11 mouse cellular contexts compared by ENCODE assay signal in genomic region chr12:100211453-100212185, GRCm38 (mm10). TPM values are rescaled to one million over a fixed set of nuclear protein-coding genes. Genes with fewer than 3 reads are reported as not detected.
DNase-seq lines count a peak whose midpoint lies in the region; ATAC-seq and TF ChIP-seq lines count a peak whose summit lies in the region.
"Had no signal": no experiment of that assay in that cellular context is flagged by ENCODE, and none has a peak within 500 bp of the region (broad histone marks: within the 10 kb centered on the region; RNA-seq: fewer than 3 reads in every experiment).

No protein-coding gene starts in this region.

- no peak overlapping the region for H3K4me2 ChIP-seq in heart, embryonic 11.5 days
- peak overlapping the region; percentile 19; the same call in 1 of the 2 replicates for H3K4me2 ChIP-seq in liver, embryonic 13.5 days
- no peak overlapping the region for H3K4me2 ChIP-seq in liver, postnatal 0 days (ENCODE audit: low read depth, low read length)

- H3K4me1 ChIP-seq in heart, embryonic 11.5 days (ENCODE audit: control insufficient read depth, insufficient read depth, low read length), result no peaks in the 10 kb centered on the region
- H3K4me1 ChIP-seq in liver, embryonic 13.5 days (replicated peaks), result peaks cover 53% of the 10 kb centered on the region
- peaks cover 17% of the 10 kb centered on the region for H3K4me1 ChIP-seq in liver, postnatal 0 days (ENCODE audit: insufficient read depth)
- H3K4me1 ChIP-seq in MEL (ENCODE audit: control insufficient read depth in 1 of 2, insufficient read depth in 2 of 2, low read length in 2 of 2), result peaks cover 22 to 28% of the 10 kb centered on the region in 2 experiments
- H3K4me1 ChIP-seq: hindbrain, embryonic 10.5 days had no signal

- no peaks in the 10 kb centered on the region for H3K9me3 ChIP-seq in heart, embryonic 11.5 days (replicated peaks; ENCODE audit: control insufficient read depth, low read length)
- H3K9me3 ChIP-seq in liver, embryonic 13.5 days (replicated peaks), result 0 out of 2 replicates have a peak, but pooled peaks cover 2% of the 10 kb centered on the region
- H3K9me3 ChIP-seq in liver, postnatal 0 days (ENCODE audit: low read length), result no peaks in the 10 kb centered on the region
- H3K9me3 ChIP-seq in MEL (replicated peaks; ENCODE audit: insufficient read depth, low read length), result no peaks in the 10 kb centered on the region

- H3K9ac ChIP-seq in heart, embryonic 11.5 days (ENCODE audit: low read depth, low read length), result no peak overlapping the region
- H3K9ac ChIP-seq in liver, embryonic 13.5 days, result 0 out of 2 replicates have a peak overlapping the region, but pooled peaks have one; percentile 41
- no peak overlapping the region for H3K9ac ChIP-seq in liver, postnatal 0 days (replicated peaks)
- H3K9ac ChIP-seq in MEL (ENCODE audit: control insufficient read depth, low read depth, low read length, poor library complexity, severe bottlenecking), result peak overlapping the region; percentile 38

- no peak for DNase-seq in heart, adult 18-20 months
- no peak for DNase-seq in liver, embryonic 13.5 days
- no peak for DNase-seq in liver, postnatal 0 days
- DNase-seq in MEL (ENCODE audit: low read depth, low spot score), result peak; percentile 67
- DNase-seq in right cerebral cortex, adult 18-20 months, result no peak
- no peak for DNase-seq in cerebellum, adult 9-11 months
- DNase-seq: kidney, adult 8-10 months had no signal

- no peak for TF ChIP-seq POLR2A in MEL (IDR thresholded peaks at IDR 0.05; ENCODE audit: control insufficient read depth in 1 of 2, insufficient read depth in 1 of 2, low read depth in 1 of 2, low read length in 2 of 2, poor library complexity in 1 of 2)

- TF ChIP-seq EP300 in liver, postnatal 0 days (IDR thresholded peaks at IDR 0.05; ENCODE audit: low read depth), result no peak
- peak in 1 of 2 experiments; percentile 38; a peak in 1 of 4 replicates for TF ChIP-seq EP300 in MEL (IDR thresholded peaks at IDR 0.05; ENCODE audit: low read depth in 1 of 2, low read length in 2 of 2)

- no peaks in the 10 kb centered on the region for H3K27me3 ChIP-seq in heart, embryonic 11.5 days (ENCODE audit: control insufficient read depth, insufficient read depth, low read length)
- no peaks in the 10 kb centered on the region for H3K27me3 ChIP-seq in liver, embryonic 13.5 days
- H3K27me3 ChIP-seq in liver, postnatal 0 days (ENCODE audit: insufficient read depth, low read length), result no peaks in the 10 kb centered on the region
- no peaks in the 10 kb centered on the region for H3K27me3 ChIP-seq in MEL (ENCODE audit: control insufficient read depth in 1 of 2, insufficient read depth in 2 of 2, low read length in 2 of 2)

- H3K27ac ChIP-seq in heart, embryonic 11.5 days (ENCODE audit: low read depth, low read length), result no peak overlapping the region
- peak overlapping the region; percentile 69 for H3K27ac ChIP-seq in liver, embryonic 13.5 days
- H3K27ac ChIP-seq in liver, postnatal 0 days (ENCODE audit: low read depth), result no peak overlapping the region
- peak overlapping the region; percentile 83 for H3K27ac ChIP-seq in MEL (ENCODE audit: control insufficient read depth, low read depth, low read length)
- H3K27ac ChIP-seq: hindbrain, embryonic 10.5 days had no signal

- H3K79me2 ChIP-seq in MEL (ENCODE audit: control insufficient read depth, insufficient read depth, low read length, poor library complexity), result no peaks in the 10 kb centered on the region

- TF ChIP-seq RAD21 in MEL (IDR thresholded peaks at IDR 0.05; ENCODE audit: low read depth, low read length), result no peak

- 0 out of 2 replicates have a peak, but pooled peaks have one; percentile 12 for ATAC-seq in heart, embryonic 11.5 days (replicated peaks; ENCODE audit: insufficient number of reproducible peaks, low FRiP score, low TSS enrichment)
- no peak for ATAC-seq in liver, embryonic 13.5 days (ENCODE audit: low read depth)
- no peak for ATAC-seq in liver, postnatal 0 days
- ATAC-seq in granulocyte monocyte progenitor cell, adult 5-6 weeks (replicated peaks; ENCODE audit: poor library complexity, severe bottlenecking), result peak; percentile 41; the same call in 1 of the 2 replicates
- ATAC-seq: activated CD4-positive, CD25-positive, alpha-beta regulatory T cell, adult 4 months had no signal

- 0 out of 2 replicates have a peak, but pooled peaks cover 4% of the 10 kb centered on the region for H3K36me3 ChIP-seq in heart, embryonic 11.5 days (ENCODE audit: control insufficient read depth, insufficient read depth, low read length)
- peaks cover 24% of the 10 kb centered on the region for H3K36me3 ChIP-seq in liver, embryonic 13.5 days
- peaks cover 25% of the 10 kb centered on the region for H3K36me3 ChIP-seq in liver, postnatal 0 days (replicated peaks; ENCODE audit: insufficient read depth, low read length)
- peaks cover 0 to 47% of the 10 kb centered on the region in 2 experiments; a peak in 3 of 4 replicates for H3K36me3 ChIP-seq in MEL (ENCODE audit: control insufficient read depth in 1 of 2, insufficient read depth in 2 of 2, low read length in 2 of 2)

- 74% methylated on average over 5 of the region's 5 CpGs for WGBS in heart, embryonic 11.5 days (ENCODE audit: insufficient replicate concordance)
- WGBS in liver, embryonic 13.5 days (ENCODE audit: insufficient replicate concordance), result 45% methylated on average over 5 of the region's 5 CpGs
- WGBS in liver, postnatal 0 days (ENCODE audit: insufficient replicate concordance), result 47% methylated on average over 5 of the region's 5 CpGs

- no peak overlapping the region for H3K4me3 ChIP-seq in heart, embryonic 11.5 days (ENCODE audit: low read depth, low read length)
- no peak overlapping the region for H3K4me3 ChIP-seq in liver, embryonic 13.5 days (replicated peaks)
- no peak overlapping the region for H3K4me3 ChIP-seq in liver, postnatal 0 days (ENCODE audit: low read depth, low read length)
- peak overlapping the region; percentile 7 to 20; a peak in 2 of 4 replicates for H3K4me3 ChIP-seq in MEL (ENCODE audit: control insufficient read depth in 1 of 2, insufficient read depth in 1 of 2, low read depth in 2 of 2, low read length in 2 of 2)
- H3K4me3 ChIP-seq: hindbrain, embryonic 10.5 days had no signal

- no peak for TF ChIP-seq CTCF in liver, postnatal 0 days (IDR thresholded peaks at IDR 0.05; ENCODE audit: low read depth)
- TF ChIP-seq CTCF in MEL (IDR thresholded peaks at IDR 0.05 in 2 of 3, conservative IDR thresholded peaks at IDR 0.05 in 1 of 3; ENCODE audit: control insufficient read depth in 1 of 3, insufficient read depth in 1 of 3, low read depth in 2 of 3, low read length in 3 of 3, poor library complexity in 1 of 3, severe bottlenecking in 1 of 3), result no peak

TF ChIP-seq in MEL, 35 proteins besides CTCF, POLR2A, EP300 and RAD21 (continues in another document):
- TF ChIP-seq UBTF (IDR thresholded peaks at IDR 0.05; ENCODE audit: borderline replicate concordance, insufficient read depth, low read depth, low read length) (no peak), GABPA (IDR thresholded peaks at IDR 0.05; ENCODE audit: low read depth, low read length) (no peak), TCF12 (IDR thresholded peaks at IDR 0.05; ENCODE audit: low read depth, low read length) (0 out of 2 replicates have a peak, but pooled peaks have one; percentile 30), POLR2AphosphoS2 (IDR thresholded peaks at IDR 0.05; ENCODE audit: low read length) (no peak), RCOR1 (IDR thresholded peaks at IDR 0.05; ENCODE audit: low read depth, low read length) (peak; percentile 9; the same call in 1 of the 2 replicates), ZKSCAN1 (IDR thresholded peaks at IDR 0.05; ENCODE audit: low read depth, low read length) (no peak), BHLHE40 (IDR thresholded peaks at IDR 0.05; ENCODE audit: borderline replicate concordance, low read depth, low read length) (peak; percentile 57; the same call in 1 of the 2 replicates), MAZ (IDR thresholded peaks at IDR 0.05; ENCODE audit: low read depth, low read length) (no peak; the same call in 1 of the 2 replicates), POLR2AphosphoS5 (IDR thresholded peaks at IDR 0.05; ENCODE audit: borderline replicate concordance, low read depth, low read length) (no peak), MAFK (IDR thresholded peaks at IDR 0.05; ENCODE audit: borderline replicate concordance, low read depth, low read length) (no peak), MYC (IDR thresholded peaks at IDR 0.05; ENCODE audit: low read depth, low read length) (peak; percentile 54), JUND (IDR thresholded peaks at IDR 0.05; ENCODE audit: low read depth, low read length) (no peak), ZMIZ1 (IDR thresholded peaks at IDR 0.05; ENCODE audit: low read depth, low read length) (no peak), MXI1 (IDR thresholded peaks at IDR 0.05; ENCODE audit: low read depth, low read length) (peak; percentile 76; the same call in 1 of the 2 replicates), TAL1 (IDR thresholded peaks at IDR 0.05; ENCODE audit: low read length) (no peak), USF1 (IDR thresholded peaks at IDR 0.05; ENCODE audit: low read depth, low read length) (0 out of 2 replicates have a peak, but pooled peaks have one; percentile 12)

RNA-seq across cellular contexts. Expression of gene Calm1, which starts 12.4 kb away (rescaled TPM):
- 797 and 913 TPM in 2 replicates for polyA plus RNA-seq in heart, embryonic 11.5 days (2014; fragmentation: Nextera tagmentation; extraction: Ambion mirVana)
- 100 to 1,000 TPM; 228 to 241 TPM for total RNA-seq in heart, adult 18-20 months (2021)
- 699 and 762 TPM in 2 replicates for polyA plus RNA-seq in liver, embryonic 13.5 days (2015; fragmentation: Nextera tagmentation; extraction: Ambion mirVana)
- 454 and 482 TPM in 2 replicates for polyA plus RNA-seq in liver, postnatal 0 days (2015; fragmentation: Nextera tagmentation; extraction: Ambion mirVana)
- total RNA-seq in MEL (2012; rRNA removed), result 602 and 651 TPM in 2 replicates
- 1,000 to 10,000 TPM in 1 of 2 experiments, 100 to 1,000 TPM in 1; 524 to 3,339 TPM for polyA plus RNA-seq in MEL (2012; ENCODE audit: insufficient read depth in 1 of 2, insufficient read length in 2 of 2, low read depth in 1 of 2, low replicate concordance in 2 of 2, missing spikeins in 1 of 2)
- total RNA-seq in granulocyte monocyte progenitor cell, adult 5-6 weeks (2014; fragmentation: Nextera tagmentation), result 154 and 167 TPM in 2 replicates
- 549 and 572 TPM in 2 replicates for total RNA-seq in granulocyte monocyte progenitor cell, adult 5-6 weeks (2017)

RNA-seq across cellular contexts. Expression of gene Nrde2, which starts 52.2 kb away (rescaled TPM):
- polyA plus RNA-seq in heart, embryonic 11.5 days (2014; fragmentation: Nextera tagmentation; extraction: Ambion mirVana), result 6.2 and 10.1 TPM in 2 replicates
- 1 to 10 TPM; 7.8 to 8.2 TPM for total RNA-seq in heart, adult 18-20 months (2021)
- polyA plus RNA-seq in liver, embryonic 13.5 days (2015; fragmentation: Nextera tagmentation; extraction: Ambion mirVana), result 6.4 and 8.0 TPM in 2 replicates
- polyA plus RNA-seq in liver, postnatal 0 days (2015; fragmentation: Nextera tagmentation; extraction: Ambion mirVana), result 3.5 and 4.7 TPM in 2 replicates
- 16.5 and 17.7 TPM in 2 replicates for total RNA-seq in MEL (2012; rRNA removed)
- polyA plus RNA-seq in MEL (2012; ENCODE audit: insufficient read depth in 1 of 2, insufficient read length in 2 of 2, low read depth in 1 of 2, low replicate concordance in 2 of 2, missing spikeins in 1 of 2), result 10 to 100 TPM in 1 of 2 experiments, not detected in 1; 17.2 TPM
- total RNA-seq in granulocyte monocyte progenitor cell, adult 5-6 weeks (2014; fragmentation: Nextera tagmentation), result 11.1 and 19.6 TPM in 2 replicates
- 26.8 and 34.4 TPM in 2 replicates for total RNA-seq in granulocyte monocyte progenitor cell, adult 5-6 weeks (2017)

Comparison
In these comparisons a context has a peak if more than half of its experiments do, and no peak if none do; other contexts are left out.
1. H3K27ac ChIP-seq: peak in liver, embryonic 13.5 days (single experiment) and MEL (single experiment); none in heart, embryonic 11.5 days (single experiment) and liver, postnatal 0 days (single experiment).
2. H3K9ac ChIP-seq: peak in liver, embryonic 13.5 days (single experiment) and MEL (single experiment); none in heart, embryonic 11.5 days (single experiment) and liver, postnatal 0 days (single experiment).
3. ATAC-seq: peak in heart, embryonic 11.5 days (single experiment) and granulocyte monocyte progenitor cell, adult 5-6 weeks (single experiment); none in liver, embryonic 13.5 days (single experiment) and liver, postnatal 0 days (single experiment).
4. H3K4me3 ChIP-seq: peak in MEL (2 of 2); none in heart, embryonic 11.5 days (single experiment), liver, embryonic 13.5 days (single experiment) and liver, postnatal 0 days (single experiment).